Mouse (Mus musculus) A20 (cell line): ENCODE results near the gene Abhd14b.

Experiments
- DNase-seq: peaks from one replicate; pipeline ENCODE4 v3.0.0-alpha.2; 2011; ENCODE audit warnings: low read depth, low spot score

The Abhd14b gene

DNA sequence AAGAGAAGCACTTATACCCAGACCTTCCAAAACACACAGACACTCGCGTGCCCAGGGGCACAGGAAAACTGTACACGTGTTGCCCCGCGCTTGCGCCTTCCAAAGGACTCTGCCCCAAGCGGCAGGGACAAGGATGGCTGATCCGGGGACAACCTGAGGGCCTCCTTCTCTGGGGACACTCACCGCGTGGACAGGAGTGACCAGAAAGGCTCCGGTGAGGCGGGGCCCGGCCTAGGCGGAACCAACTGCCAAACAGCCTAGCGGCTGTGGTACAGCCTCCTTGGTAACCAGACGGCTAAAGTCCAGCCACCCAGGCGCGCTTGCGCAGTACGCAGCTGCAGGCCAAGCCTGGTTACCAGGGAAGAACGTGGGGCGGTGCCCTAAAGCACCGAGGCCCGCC lies at the start of gene Abhd14b, which contains the start of gene Abhd14a:
Gene Abhd14b, plus strand, starts transcription at position 112 of the 400 bp plus-strand sequence.
Gene Abhd14a, minus strand, starts transcription at position 331 of the 400 bp plus-strand sequence.
- DNase-seq: peak; percentile 94

DNA sequence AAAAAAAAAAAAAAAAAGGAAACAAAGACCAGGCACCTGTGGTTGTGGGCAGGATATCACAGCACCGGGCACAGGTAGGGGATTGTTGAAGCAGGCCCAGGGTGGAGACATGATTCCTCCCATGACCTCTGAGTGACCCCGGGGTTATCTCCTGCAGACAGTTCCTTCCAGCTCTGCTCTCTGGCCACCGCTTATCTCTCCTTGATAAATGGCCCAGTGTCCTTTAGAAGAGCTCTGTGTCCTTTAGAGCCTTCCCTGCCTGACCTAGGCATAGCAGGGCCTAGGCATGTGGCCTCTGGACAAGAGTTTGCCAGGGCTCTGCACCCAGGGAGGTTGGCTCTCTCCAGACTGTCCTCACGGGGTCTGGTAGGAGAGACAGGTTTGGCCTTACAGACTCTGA lies 49.5 kb upstream of the Abhd14b start:
- DNase-seq: no peak

DNA sequence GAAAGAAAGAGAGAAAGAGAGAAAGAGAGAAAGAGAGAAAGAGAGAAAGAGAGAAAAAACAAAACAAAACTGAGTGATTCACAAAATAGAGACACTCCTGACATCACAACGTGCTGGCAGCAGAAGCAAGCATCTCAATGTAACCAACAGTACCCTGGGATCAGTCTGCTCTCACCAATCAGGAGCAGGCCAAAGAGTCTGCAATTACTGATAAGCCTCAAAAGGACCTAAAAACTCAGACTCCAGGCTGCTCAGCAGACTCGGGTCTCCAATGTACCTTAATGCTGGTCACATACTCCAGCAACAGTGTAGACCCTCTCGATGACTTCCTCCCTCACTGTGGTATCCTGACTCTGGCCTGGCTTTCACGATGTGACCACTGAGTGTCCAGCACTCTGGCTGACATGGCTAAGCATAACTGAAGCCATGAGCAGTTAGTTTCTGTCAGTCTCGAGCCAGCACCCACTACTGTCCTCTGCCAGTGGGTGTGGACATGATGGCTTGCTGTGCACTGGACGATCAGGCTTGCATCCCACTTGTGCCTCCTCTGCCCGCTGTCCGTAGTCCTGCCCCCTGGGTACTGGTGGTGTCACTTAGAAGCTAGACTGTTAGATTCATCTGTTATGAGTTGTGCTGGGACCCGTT lies 48.5 kb upstream of the Abhd14b start:
- no peak for DNase-seq

- no peak for DNase-seq
Observed at GRCm38 (mm10) chr9:106399808-106400207, 47.5 kb upstream of the Abhd14b start.

DNA sequence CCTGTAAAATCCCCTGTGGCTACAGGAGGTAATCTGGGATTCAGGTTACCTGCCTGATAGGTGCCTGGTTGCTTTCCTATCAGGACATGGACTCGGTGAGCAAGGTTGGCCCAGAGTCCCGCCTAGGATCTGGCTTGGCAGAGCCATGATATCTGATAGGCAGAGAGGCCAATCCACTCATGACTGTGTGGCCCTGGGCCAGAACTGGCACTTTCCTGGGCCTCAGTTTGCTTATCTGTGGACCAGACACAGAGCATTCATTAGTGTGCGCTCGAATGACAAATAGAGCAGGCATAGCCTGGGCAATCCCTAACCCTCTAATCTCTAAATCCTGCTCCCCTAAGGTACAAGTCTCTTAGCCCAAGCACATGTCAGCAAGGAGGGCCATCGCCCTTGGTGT lies 45.1 kb upstream of the Abhd14b start:
- DNase-seq: no peak

DNA sequence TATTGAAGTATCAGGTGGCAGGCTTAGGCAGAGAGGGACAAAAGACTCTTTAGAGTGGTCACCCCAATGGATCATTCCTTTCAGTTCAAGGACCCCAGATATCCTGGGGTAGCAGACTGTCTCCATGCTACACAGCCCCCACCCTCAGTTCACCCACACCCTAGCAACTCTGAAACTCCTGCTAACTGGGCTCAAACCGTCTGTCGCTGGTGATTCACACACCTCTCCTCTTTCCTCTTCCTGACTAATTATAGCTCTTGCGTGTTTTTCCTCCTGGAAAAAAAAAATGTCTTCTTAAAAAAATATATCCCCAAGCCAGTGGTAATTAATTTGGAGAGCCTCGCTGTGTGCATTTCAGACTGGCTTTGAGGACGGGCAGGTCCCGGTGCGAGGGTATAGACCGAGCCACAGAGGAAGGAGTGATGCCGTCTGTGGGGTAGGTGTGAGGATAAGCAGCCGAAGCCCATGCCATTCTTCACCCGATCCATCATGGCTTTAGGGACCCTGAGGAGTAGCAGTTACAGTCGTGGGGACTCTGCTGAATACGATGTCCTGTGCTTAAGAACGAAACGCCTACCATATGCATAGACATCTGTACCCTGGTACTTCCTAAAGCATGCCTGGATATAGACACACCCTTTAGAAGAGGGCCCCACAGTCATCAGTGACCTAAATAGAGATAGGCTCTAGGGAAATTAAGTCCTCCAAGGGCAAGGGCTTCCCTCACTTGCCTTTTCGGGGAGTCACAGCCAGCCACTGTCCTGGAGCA lies 44.5 kb upstream of the Abhd14b start:
- DNase-seq: no peak

- DNase-seq: no peak
Observed at GRCm38 (mm10) chr9:106405275-106405674, 42.0 kb upstream of the Abhd14b start.

DNA sequence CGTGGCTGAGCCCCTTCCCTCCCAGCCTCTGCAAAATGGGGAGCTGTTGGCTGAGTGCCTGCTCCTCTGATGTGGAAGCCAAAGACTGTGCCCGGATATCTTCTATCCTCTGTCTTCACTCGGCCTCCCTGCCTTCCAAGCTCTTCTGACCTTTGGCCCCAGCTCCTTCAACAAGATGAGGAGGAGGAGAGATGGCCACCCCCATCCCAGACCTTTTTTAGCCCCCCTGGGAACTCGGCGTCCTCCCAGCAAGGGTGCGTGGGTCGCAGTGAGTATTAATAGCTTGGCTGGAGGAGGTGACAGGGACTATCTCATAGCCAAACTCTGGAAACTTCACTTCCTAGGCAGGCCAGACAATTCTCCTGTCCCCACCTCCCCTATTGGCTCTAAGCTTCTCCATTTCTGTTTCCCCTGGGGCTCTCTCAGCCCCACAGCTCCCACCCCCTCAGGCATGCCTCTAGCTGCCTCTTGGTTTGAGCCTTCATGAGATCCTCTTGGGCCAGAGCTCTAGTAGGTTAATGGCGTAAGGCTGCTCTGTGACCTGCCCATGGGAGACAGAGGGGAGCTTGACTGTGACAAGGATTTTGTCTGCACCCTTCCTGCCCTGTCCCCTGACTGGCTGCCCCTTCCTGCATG lies 40.7 kb upstream of the Abhd14b start:
- no peak for DNase-seq

DNA sequence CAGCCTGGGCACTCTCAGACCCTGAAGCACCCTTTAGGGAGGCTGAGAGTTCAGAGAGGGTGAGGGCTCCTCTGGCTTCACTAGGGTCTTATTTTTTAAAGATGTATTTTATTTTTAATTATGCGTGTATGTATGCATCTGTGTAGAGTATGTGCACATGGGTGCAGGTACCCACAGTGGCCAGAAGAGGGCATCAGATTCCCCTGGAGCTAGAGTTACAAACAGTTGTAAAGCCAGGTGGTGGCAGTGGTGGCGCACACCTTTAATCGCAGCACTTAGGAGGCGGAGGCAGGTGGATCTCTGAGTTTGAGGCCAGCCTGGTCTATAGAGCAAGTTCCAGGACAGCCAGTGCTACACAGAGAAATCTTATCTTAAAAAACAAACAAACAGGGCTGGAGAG lies 38.2 kb upstream of the Abhd14b start:
- no peak for DNase-seq

DNA sequence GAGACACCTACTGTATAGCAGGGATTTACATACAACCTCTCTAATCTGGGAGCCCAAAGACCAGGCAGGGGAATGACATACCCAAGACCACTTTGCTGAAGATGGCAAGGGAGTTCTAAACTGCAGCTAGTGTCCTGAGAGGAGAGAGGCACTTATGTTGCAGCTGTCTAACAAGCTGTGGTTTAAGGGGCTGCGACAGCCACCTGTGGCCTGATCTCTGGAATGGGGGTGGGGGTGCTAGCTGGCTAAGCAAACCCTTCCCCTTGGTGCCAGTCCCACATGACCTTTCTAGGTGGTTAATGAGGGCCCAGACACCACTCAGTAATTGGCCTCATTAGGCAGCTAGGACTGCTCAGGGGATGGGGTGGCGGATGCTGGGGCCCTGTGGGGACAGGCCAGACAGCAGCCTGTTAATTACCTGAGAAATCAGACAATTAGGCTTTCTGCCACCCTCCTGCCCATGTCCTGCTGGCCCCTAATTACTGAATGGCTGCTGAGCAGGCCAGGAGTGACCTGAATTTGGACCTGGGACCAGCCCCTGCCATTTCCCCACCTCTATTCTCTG lies 37.1 kb upstream of the Abhd14b start:
- DNase-seq: no peak

- DNase-seq: peak; percentile 78
Observed at GRCm38 (mm10) chr9:106411091-106411594, 36.1 kb upstream of the Abhd14b start.

DNA sequence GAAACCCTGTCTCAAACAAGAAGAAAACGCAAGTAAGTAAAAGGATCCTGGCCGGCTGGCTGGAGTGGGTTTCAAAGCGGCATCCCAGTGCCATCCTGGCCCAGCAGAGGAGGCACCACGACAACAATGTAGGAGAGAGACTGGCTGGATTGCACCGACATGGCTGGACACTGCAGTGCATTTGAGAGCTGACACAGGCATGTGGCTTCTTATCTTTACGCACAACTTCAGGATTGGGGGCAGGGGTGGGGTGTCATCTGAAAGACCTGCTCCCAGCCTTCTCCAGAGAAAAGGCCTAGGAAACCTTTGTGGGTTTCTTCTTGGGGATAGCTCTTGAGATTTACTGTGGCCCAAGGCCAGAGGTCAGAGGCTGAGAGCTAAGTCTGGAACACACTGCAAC lies 35.5 kb upstream of the Abhd14b start:
- no peak for DNase-seq

DNA sequence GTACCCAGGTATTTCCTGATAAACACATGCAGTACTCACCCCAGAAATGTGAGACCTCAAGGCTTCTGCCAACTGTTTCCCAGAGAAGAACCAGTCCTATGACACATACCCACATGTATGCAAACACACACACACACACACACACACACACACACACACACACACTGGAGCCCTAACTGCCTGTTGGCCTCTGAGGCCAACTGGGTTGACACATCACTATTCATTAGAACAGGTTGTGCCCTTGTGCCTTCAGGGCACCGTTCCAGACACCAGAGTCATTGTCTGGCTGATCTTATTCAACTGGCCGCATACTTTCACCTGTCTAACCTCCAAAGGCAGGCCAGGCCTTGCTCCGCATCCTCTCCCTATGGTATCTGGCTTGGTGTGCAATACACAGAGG lies 35.0 kb upstream of the Abhd14b start:
- DNase-seq: no peak

GRCm38 (mm10) chr9:106413606-106414005 lies 33.7 kb upstream of the Abhd14b start:
- DNase-seq: no peak

DNA sequence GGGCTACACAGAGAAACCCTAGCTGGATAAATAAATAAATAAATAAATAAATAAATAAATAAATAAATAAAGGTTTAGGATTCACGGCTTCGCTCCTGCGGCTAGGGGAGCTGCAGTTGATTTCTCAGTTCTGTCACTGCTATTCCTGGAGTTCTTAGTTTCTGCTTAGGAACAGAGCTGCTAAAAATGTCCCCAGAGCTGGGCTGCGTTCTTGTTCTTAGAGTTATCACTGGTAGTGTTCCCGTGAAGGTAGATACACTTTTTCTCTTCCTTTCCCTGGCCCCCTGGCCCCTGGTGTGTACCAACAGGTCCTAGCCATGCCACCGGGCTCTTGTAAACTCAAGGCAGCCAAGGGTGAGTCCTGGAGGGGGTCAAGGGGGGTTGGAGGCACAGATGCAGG lies 30.4 kb upstream of the Abhd14b start:
- no peak for DNase-seq

- DNase-seq: no peak
Observed at GRCm38 (mm10) chr9:106417841-106418625, 29.2 kb upstream of the Abhd14b start.

- DNase-seq: no peak
Observed at GRCm38 (mm10) chr9:106420608-106421007, 26.7 kb upstream of the Abhd14b start.

DNA sequence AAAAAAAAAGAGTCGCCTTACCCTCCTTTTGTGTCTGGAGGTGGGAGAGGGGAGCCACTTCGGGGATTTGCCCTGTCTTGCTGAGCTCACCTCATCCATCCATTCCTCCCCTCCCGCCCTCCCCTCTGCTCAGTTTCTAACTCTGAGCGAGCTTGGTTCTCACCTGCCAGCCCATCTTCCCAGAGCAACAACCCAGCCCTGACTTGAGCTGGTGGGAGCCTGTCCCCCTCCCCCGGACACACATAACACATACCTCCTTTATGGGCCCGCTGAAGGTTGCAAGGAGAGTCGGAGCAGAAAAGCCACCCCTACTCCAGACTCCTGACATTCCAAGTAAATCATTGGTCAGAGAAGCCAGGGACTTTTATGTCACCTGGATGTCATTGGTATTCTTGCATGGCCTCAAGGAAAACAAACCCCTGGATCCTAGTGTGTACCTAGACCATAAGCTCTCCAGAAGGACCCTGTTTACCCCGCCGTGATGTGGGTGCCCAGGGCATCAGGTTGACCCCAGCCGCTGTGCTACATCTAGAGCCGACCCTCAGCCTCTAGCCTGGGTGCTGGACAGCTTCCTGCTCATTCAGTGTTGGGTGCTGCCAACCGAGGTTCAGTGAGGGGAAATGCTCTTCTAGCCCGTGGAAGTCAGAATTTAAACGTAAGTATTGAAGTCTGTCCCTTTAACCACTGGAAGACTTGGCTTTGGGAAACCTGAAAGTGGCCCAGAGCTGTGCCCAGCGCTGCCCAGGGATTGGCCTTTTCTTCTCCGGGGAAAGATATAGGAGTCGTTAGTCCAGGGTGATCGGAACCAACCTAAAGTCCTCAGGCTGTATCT lies 26.0 kb upstream of the Abhd14b start:
- DNase-seq: no peak

DNA sequence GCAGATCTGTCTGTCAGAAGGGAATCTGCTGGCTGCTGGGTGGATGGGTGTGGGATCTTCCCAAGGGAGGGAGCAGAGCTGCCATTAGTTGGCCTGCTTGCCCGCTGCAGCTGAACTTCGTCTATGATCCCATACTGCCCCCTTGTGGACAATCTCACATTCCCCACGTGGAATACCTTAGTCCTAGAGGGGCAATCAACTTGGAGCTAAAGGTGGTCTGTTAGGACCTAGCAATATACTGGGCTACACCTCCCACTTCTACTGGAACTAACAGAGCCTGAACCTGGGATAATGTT lies 25.4 kb upstream of the Abhd14b start:
- DNase-seq: peak; percentile 80

- no peak for DNase-seq
Observed at GRCm38 (mm10) chr9:106428719-106429220, 18.5 kb upstream of the Abhd14b start.
